Mouse (Mus musculus) neural tube, embryonic 12.5 days (tissue): ENCODE data around the gene Sspn. TPM values are rescaled to one million over a fixed set of nuclear protein-coding genes. Genes with fewer than 3 reads are reported as not detected.

Experiments used
- ATAC-seq: fragments of 200-750 bp; cut with Nextera tagmentation; 2 replicates; pipeline ENCODE4 v1.8.0; 2017; ENCODE audit warnings: low read depth, mild to moderate bottlenecking, moderate TSS enrichment, moderate library complexity; ENCODE audit not compliant: low FRiP score
- H3K27ac ChIP-seq: fragments of 300-500 bp; sonication (generic); 2 replicates; pipeline ENCODE4 v1.5.1; 2016
- H3K27me3 ChIP-seq: fragments of 300-500 bp; sonication (generic); replicated peaks from 2 replicates; pipeline ENCODE4 v1.6.1; 2016; ENCODE audit warnings: mild to moderate bottlenecking
- H3K36me3 ChIP-seq: fragments of 300-500 bp; sonication (generic); 2 replicates; pipeline ENCODE4 v1.6.1; 2016; ENCODE audit warnings: mild to moderate bottlenecking
- H3K4me1 ChIP-seq: fragments of 300-500 bp; sonication (generic); 2 replicates; pipeline ENCODE4 v1.6.1; 2016
- H3K4me2 ChIP-seq: fragments of 300-500 bp; sonication (generic); replicated peaks from 2 replicates; pipeline ENCODE4 v1.6.1; 2016; ENCODE audit warnings: mild to moderate bottlenecking
- H3K4me3 ChIP-seq: fragments of 300-500 bp; sonication (generic); 2 replicates; pipeline ENCODE4 v1.5.1; 2016
- H3K9ac ChIP-seq: fragments of 300-500 bp; sonication (generic); 2 replicates; pipeline ENCODE4 v1.6.1; 2016; ENCODE audit warnings: mild to moderate bottlenecking
- H3K9me3 ChIP-seq: fragments of 300-500 bp; sonication (generic); 2 replicates; pipeline ENCODE4 v1.6.1; 2016; ENCODE audit warnings: mild to moderate bottlenecking
- WGBS: fragments of 180-500 bp; shearing (Covaris S2); methylation state at CpG from one replicate; pipeline ENCODE4 v1.1.7; 2016; 5-methylcytosine and 5-hydroxymethylcytosine counted together
- polyA plus RNA-seq: library from polyadenylated mRNA; unstranded; fragments of >200 nt; fragmentation: Nextera tagmentation; extraction: Ambion mirVana; gene quantifications from 2 replicates; pipeline ENCODE4 v1.2.1, GENCODE M21; 2016

Sspn gene
- polyA plus RNA-seq, 1 experiment from 2014 or later, result 3.7 TPM

DNA sequence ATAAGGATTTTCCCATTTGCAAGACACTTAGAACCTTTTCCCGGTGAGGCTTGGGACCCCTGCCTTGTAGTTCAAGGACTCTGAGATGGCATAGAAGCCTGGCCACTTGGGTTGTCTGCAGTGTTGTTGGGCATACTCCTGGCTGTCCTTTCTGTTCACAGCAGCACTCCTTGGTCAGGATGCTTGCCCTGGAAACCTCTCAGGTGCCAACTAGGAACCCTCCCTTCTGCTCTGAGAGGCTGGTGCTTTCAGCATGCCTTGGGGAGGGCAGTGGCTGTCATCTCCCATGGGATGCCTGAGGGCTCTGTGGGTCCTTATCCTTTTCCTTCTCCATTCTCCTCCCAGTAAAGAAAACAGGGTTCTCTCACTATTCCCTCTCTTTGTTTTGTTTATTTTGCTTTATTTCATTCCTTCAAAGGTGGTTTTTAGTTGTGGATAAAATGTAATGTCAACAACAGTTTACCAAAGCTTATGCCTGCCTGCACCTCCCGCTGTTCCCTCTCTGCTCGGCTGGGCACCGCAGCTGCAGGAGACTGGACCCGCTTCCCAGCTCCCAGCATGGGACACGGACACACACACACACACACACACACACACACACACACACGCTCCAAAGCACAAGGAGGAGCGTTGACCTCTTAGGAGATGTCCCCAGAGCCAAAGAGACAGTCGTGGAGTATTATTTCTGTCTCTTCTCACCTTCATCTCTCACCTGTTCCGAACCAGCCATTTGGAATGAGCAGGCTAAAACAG is 77.9 kb downstream of the Sspn start:
- ATAC-seq, result 0 out of 2 replicates have a peak, but pooled peaks have one; percentile 43
- Histone ChIP-seq H3K9me3 (no peaks in the 10 kb centered on the region), H3K27me3 (no peaks in the 10 kb centered on the region), H3K27ac (no peak overlapping the region), H3K4me1 (0 out of 2 replicates have a peak, but pooled peaks cover 12% of the 10 kb centered on the region), H3K4me3 (no peak overlapping the region), H3K9ac (no peak overlapping the region), H3K4me2 (no peak overlapping the region), H3K36me3 (no peaks in the 10 kb centered on the region)
- WGBS, result 69% methylated on average over 10 of the region's 10 CpGs

- Histone ChIP-seq H3K4me3 (no peak overlapping the region), H3K9ac (no peak overlapping the region), H3K27me3 (no peaks in the 10 kb centered on the region), H3K4me2 (no peak overlapping the region), H3K27ac (no peak overlapping the region), H3K9me3 (no peaks in the 10 kb centered on the region), H3K36me3 (no peaks in the 10 kb centered on the region), H3K4me1 (0 out of 2 replicates have a peak, but pooled peaks cover 12% of the 10 kb centered on the region)
- ATAC-seq, result 0 out of 2 replicates have a peak, but pooled peaks have one; percentile 38
- WGBS, result 58% methylated on average over 12 of the region's 12 CpGs
Observed at GRCm38 (mm10) chr6:146010093-146010764, 78.8 kb downstream of the Sspn start.

GRCm38 (mm10) chr6:146014312-146014711 is 82.9 kb downstream of the Sspn start:
- Histone ChIP-seq H3K27ac (no peak overlapping the region), H3K4me2 (no peak overlapping the region), H3K27me3 (no peaks in the 10 kb centered on the region), H3K9ac (no peak overlapping the region), H3K9me3 (no peaks in the 10 kb centered on the region), H3K4me3 (no peak overlapping the region), H3K36me3 (no peaks in the 10 kb centered on the region), H3K4me1 (no peaks in the 10 kb centered on the region)
- 94% methylated on average over 3 of the region's 3 CpGs for whole genome bisulfite sequencing
- ATAC-seq, result no peak

Other genes starting within 250 kb of the Sspn start
- 3.6 and 4.2 TPM in 2 replicates for gene Rassf8, start 184.9 kb upstream of the Sspn start, polyA plus RNA-seq
- gene Bhlhe41, start 66.1 kb upstream of the Sspn start, polyA plus RNA-seq, result 1.6 and 2.1 TPM in 2 replicates